Mouse (Mus musculus) intestine, embryonic 15.5 days (tissue): Measurements from ENCODE around the gene Setd5. TPM values are rescaled to one million over a fixed set of nuclear protein-coding genes. Genes with fewer than 3 reads are reported as not detected.
A peak's percentile ranks its signal among the peaks of the same experiment; 100 is the strongest.

Experiments used
- ATAC-seq: fragments of 200-750 bp; cut with Nextera tagmentation; 2 replicates; pipeline ENCODE4 v1.8.0; 2017; ENCODE audit warnings: moderate TSS enrichment, moderate library complexity
- H3K27ac ChIP-seq: fragments of 300-500 bp; sonication (generic); 2 replicates; pipeline ENCODE4 v1.5.1; 2015; ENCODE audit warnings: mild to moderate bottlenecking, inconsistent platforms
- H3K27me3 ChIP-seq: fragments of 300-500 bp; sonication (generic); replicated peaks from 2 replicates; pipeline ENCODE4 v1.6.1; 2015; ENCODE audit warnings: inconsistent platforms
- H3K36me3 ChIP-seq: fragments of 300-500 bp; sonication (generic); 2 replicates; pipeline ENCODE4 v1.6.1; 2015; ENCODE audit warnings: inconsistent platforms
- H3K4me1 ChIP-seq: fragments of 300-500 bp; sonication (generic); replicated peaks from 2 replicates; pipeline ENCODE4 v1.6.1; 2015; ENCODE audit warnings: inconsistent platforms
- H3K4me2 ChIP-seq: fragments of 300-500 bp; sonication (generic); replicated peaks from 2 replicates; pipeline ENCODE4 v1.6.1; 2015; ENCODE audit warnings: mild to moderate bottlenecking, inconsistent platforms
- H3K4me3 ChIP-seq: fragments of 300-500 bp; sonication (generic); replicated peaks from 2 replicates; pipeline ENCODE4 v1.5.1; 2015; ENCODE audit warnings: inconsistent platforms
- H3K9ac ChIP-seq: fragments of 300-500 bp; sonication (generic); 2 replicates; pipeline ENCODE4 v1.6.1; 2015; ENCODE audit warnings: inconsistent platforms
- H3K9me3 ChIP-seq: fragments of 300-500 bp; sonication (generic); 2 replicates; pipeline ENCODE4 v1.6.1; 2016; ENCODE audit warnings: inconsistent platforms
- WGBS: fragments of 180-500 bp; shearing (Covaris S2); methylation state at CpG from one replicate; pipeline ENCODE4 v1.1.7; 2015; 5-methylcytosine and 5-hydroxymethylcytosine counted together
- polyA plus RNA-seq: library from polyadenylated mRNA; unstranded; fragments of >200 nt; fragmentation: Nextera tagmentation; extraction: Ambion mirVana; gene quantifications from 2 replicates; pipeline ENCODE4 v1.2.1, GENCODE M21; 2015

The Setd5 gene
- polyA plus RNA-seq, 1 experiment from 2014 or later, result 70.0 TPM

DNA sequence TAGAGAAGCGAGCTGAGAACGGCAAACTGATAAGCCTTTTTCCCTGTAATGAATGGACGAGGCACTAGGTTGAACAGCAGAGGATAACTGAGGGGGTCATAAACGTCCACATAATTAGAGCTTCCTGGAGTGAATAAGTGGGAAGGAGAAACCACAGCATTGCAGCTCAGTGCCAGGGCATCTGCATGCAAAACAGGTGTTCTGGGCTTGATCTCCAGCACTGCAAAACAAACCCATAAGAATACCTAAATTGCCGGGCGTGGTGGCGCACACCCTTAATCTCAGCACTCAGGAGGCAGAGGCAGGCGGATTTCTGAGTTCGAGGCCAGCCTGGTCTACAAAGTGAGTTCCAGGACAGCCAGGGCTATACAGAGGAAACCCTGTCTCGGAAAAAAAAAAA, 13.8 kb upstream of the Setd5 start:
- no peak overlapping the region for H3K9ac ChIP-seq
- no peak overlapping the region for H3K27ac ChIP-seq
- peaks cover 44% of the 10 kb centered on the region for H3K36me3 ChIP-seq
- H3K4me3 ChIP-seq, result no peak overlapping the region
- H3K27me3 ChIP-seq, result no peaks in the 10 kb centered on the region
- no peak overlapping the region for H3K4me2 ChIP-seq
- 83% methylated on average over 10 of the region's 10 CpGs for WGBS
- no peaks in the 10 kb centered on the region for H3K4me1 ChIP-seq
- ATAC-seq, result peak; percentile 38; the same call in 1 of the 2 replicates
- H3K9me3 ChIP-seq, result no peaks in the 10 kb centered on the region

DNA sequence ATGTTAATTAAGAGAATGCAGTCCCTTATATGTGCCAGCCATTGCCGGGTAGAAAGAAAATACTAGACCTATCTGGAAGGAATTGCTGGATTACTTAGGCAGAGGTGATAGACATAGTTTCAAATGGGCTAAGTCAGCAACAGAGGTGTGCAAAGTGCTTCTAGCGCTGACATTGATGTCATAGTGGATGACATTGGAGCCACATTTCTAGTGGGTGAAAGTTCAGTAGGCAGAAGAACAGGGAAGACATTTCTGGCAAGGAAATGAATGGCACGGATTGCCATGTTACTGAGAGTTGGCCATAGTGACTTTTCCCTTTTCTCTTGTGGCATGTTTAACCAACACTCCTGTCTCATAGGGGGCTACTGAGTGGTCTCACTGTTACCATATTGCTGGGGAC, 12.0 kb upstream of the Setd5 start:
- H3K9ac ChIP-seq, result no peak overlapping the region
- no peaks in the 10 kb centered on the region for H3K9me3 ChIP-seq
- no peak overlapping the region for H3K27ac ChIP-seq
- ATAC-seq, result no peak
- no peak overlapping the region for H3K4me2 ChIP-seq
- WGBS, result 88% methylated on average over 3 of the region's 3 CpGs
- H3K36me3 ChIP-seq, result peaks cover 41% of the 10 kb centered on the region
- no peaks in the 10 kb centered on the region for H3K27me3 ChIP-seq
- no peak overlapping the region for H3K4me3 ChIP-seq
- no peaks in the 10 kb centered on the region for H3K4me1 ChIP-seq

DNA sequence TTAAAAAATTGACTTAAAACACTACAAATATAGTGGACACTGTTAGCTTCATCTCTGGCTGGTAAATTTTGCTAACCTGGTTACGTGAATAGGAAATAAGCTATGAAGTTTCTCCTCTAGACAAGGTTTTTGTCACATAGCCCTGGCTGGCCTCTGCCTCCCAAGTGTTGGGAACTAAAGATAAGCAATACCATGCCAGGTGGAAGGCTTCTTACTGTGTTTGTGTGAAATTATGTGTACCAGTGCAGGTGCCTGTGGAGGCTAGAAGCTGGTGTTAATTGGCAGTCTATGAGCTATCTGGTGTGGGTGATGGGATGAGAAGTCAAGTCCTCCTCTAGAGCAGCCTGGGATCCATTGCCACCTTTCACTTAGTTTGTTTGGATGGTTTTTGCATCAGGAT, 8.0 kb upstream of the Setd5 start:
- WGBS, result 90% methylated on average over 1 of the region's 1 CpGs
- ATAC-seq, result 0 out of 2 replicates have a peak, but pooled peaks have one; percentile 13
- Histone ChIP-seq H3K9ac (no peak overlapping the region), H3K27me3 (no peaks in the 10 kb centered on the region), H3K27ac (no peak overlapping the region), H3K4me2 (no peak overlapping the region), H3K4me1 (peaks cover 5% of the 10 kb centered on the region; the same call in 1 of the 2 replicates), H3K9me3 (no peaks in the 10 kb centered on the region), H3K36me3 (peaks cover 12% of the 10 kb centered on the region; the same call in 1 of the 2 replicates), H3K4me3 (no peak overlapping the region)

DNA sequence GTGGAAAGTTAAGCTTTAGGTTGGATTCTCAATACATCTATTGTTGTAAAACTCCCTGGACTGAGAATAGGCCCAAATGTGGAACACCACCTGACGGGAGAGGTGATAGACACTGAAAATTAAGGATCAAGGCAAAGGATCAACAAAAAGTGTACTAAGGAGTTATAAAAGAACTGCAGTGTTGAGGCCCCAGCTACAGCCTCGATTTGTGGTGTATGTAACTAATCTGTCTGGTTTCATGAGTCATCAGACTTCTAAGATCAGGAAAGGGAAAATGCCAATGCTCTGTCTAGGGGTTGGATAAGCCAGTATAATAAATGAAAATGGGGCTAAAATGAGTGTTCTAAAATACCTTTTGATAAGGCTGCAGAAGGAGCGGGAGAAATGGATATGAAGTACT, 1.9 kb upstream of the Setd5 start:
- Histone ChIP-seq H3K4me3 (peak overlapping the region; percentile 84), H3K4me2 (peak overlapping the region; percentile 68), H3K9me3 (no peaks in the 10 kb centered on the region), H3K9ac (peak overlapping the region; percentile 74), H3K27me3 (no peaks in the 10 kb centered on the region), H3K4me1 (peaks cover 7% of the 10 kb centered on the region; the same call in 1 of the 2 replicates), H3K36me3 (no peaks in the 10 kb centered on the region), H3K27ac (peak overlapping the region; percentile 100)
- ATAC-seq, result no peak
- WGBS, result 16% methylated on average over 3 of the region's 3 CpGs

DNA sequence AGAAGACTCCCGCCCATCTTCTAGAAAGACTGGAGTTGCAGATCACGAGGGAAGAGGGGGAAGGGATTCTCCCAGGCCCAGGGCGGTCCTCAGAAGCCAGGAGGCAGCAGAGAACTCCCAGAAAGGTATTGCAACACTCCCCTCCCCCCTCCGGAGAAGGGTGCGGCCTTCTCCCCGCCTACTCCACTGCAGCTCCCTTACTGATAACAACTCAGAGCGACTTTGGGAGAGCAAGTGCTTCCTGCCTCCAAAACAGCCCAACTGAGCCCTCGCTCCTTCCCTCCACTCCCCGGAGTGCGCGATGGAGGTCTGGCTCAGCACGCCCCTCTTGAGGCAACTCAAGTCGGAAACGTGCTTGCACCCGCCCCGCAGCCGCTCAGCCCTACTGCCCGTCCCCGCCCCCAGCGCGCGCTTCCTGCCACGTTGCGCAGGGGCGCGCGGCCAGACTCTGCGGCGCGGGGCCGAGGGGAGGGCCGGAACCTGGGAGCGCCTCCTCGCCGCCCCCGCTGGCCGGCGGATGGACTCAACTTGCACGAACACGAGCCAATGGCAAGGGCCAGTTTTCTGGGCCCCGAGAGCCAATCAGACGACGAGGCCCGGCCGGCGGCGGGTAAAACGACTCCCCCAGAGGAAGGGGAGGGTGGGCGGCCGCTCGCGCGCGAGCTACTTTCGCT, 1.0 kb upstream of the Setd5 start:
- Histone ChIP-seq H3K9ac (peak overlapping the region; percentile 74), H3K4me3 (peak overlapping the region; percentile 84), H3K4me1 (peaks cover 7% of the 10 kb centered on the region; the same call in 1 of the 2 replicates), H3K36me3 (no peaks in the 10 kb centered on the region), H3K27me3 (no peaks in the 10 kb centered on the region), H3K9me3 (no peaks in the 10 kb centered on the region), H3K27ac (peak overlapping the region; percentile 100), H3K4me2 (peak overlapping the region; percentile 68)
- WGBS, result under 1% methylated on average over 55 of the region's 55 CpGs
- peak; percentile 87 for ATAC-seq

DNA sequence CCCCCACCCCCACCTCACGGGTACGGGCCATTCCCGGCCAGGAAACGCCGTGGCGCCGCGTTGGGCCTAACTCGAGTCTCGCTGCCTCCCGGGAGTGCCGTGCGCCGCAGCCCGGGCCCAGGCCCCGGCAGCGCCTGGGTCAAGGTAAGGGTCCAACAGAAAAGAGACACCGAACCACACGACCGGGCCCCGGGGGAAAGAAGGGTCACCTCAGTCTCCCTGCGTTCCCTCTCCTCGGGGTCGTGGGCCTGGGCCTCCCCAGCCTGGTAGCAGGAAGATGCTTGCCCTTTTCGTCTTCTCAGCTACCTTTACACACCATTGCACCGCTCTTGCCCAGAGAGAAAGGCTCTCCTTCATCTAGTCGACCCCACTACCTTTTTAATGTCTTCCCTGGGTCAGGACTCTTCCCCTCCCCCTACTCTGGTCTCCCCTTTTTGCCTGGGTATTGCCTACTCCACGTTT, 435 bp downstream of the Setd5 start:
- WGBS, result under 1% methylated on average over 28 of the region's 28 CpGs
- no peaks in the 10 kb centered on the region for H3K36me3 ChIP-seq
- H3K9me3 ChIP-seq, result no peaks in the 10 kb centered on the region
- peak overlapping the region; percentile 84 for H3K4me3 ChIP-seq
- no peak for ATAC-seq
- H3K27ac ChIP-seq, result peak overlapping the region; percentile 100
- H3K9ac ChIP-seq, result peak overlapping the region; percentile 96
- peaks cover 14% of the 10 kb centered on the region for H3K4me1 ChIP-seq
- H3K27me3 ChIP-seq, result no peaks in the 10 kb centered on the region
- H3K4me2 ChIP-seq, result peak overlapping the region; percentile 68

DNA sequence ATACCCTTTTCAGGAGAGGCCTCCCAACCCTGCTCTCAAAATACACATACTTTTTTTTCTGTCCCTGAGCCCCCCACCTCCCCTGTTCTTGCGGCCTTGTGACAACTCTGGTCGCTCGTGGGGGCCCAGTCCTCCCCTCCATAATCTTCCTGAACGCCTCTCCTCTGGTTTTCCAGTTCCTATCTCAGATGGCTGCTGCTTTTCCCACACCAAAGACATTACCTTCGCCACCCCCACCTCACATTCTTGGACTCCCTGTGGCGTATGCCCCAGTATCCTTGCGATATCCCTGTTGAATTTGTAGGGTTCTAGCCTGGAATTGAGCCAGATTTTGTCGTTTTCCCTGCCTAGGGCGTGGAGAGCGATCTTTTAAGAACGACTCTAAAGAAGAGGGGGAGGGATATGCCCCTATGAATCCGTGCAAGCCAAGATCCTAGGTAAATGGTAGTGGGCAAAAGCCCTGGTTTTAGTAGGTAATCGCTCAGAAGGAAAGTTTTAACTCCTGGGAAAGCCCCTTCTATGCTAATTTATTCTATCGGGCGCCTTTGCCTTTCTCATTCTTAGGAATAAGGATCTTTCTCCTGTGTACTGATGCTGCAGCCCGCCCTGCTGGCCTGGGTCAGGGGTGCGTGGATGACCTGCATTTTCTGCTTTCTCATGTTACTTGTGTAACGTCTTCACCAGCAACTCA, 1.0 kb downstream of the Setd5 start:
- under 1% methylated on average over 18 of the region's 18 CpGs for WGBS
- Histone ChIP-seq H3K27me3 (no peaks in the 10 kb centered on the region), H3K4me3 (peak overlapping the region; percentile 84), H3K27ac (peak overlapping the region; percentile 100), H3K9ac (peak overlapping the region; percentile 96), H3K4me2 (peak overlapping the region; percentile 68), H3K4me1 (peaks cover 14% of the 10 kb centered on the region), H3K9me3 (no peaks in the 10 kb centered on the region), H3K36me3 (no peaks in the 10 kb centered on the region)
- no peak for ATAC-seq

DNA sequence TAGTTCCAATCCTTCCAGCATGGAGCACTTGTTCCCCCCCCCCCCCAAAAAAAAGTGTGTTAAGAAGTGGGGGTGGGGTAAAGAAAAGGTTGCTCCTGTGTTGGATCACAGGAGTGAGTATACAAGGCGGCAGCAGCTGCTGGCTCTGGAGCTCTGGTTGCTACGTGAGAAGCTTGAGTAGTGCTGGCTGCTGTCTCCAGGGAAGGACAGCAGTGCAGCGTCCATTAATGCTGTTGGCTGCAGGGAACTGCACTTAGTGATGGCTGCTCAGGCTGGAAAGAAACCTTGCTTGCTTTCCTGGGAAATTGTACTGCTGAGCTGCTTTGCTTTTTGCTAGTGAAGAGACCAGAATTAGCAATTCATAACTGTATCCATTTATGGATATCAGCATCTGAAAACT, 2.3 kb downstream of the Setd5 start:
- peak overlapping the region; percentile 68 for H3K4me2 ChIP-seq
- ATAC-seq, result no peak
- 0% methylated on average over 3 of the region's 3 CpGs for WGBS
- peak overlapping the region; percentile 33 for H3K9ac ChIP-seq
- peak overlapping the region; percentile 73; the same call in 1 of the 2 replicates for H3K27ac ChIP-seq
- no peaks in the 10 kb centered on the region for H3K9me3 ChIP-seq
- H3K4me1 ChIP-seq, result peaks cover 12% of the 10 kb centered on the region
- H3K36me3 ChIP-seq, result no peaks in the 10 kb centered on the region
- no peaks in the 10 kb centered on the region for H3K27me3 ChIP-seq
- peak overlapping the region; percentile 26 for H3K4me3 ChIP-seq

DNA sequence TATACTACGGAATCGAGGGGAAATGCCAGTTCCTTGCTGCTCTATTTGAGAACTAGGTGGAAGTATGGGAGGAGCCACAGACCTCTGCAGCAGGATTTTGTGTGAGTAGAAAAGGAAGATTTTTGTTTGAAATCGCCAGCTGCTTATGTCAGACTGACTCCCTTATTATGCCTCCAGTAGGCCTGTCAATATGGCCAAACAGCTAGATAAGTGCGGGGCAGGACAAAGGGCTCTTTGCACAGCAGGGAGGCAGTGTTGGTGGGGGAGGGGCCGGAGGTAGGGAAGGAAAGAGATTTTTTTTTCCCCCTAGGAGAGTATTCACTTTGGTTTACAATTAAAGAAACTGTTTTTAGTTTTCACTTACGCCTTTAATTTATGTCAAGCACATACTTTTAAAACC, 5.1 kb downstream of the Setd5 start:
- 22% methylated on average over 6 of the region's 6 CpGs for WGBS

DNA sequence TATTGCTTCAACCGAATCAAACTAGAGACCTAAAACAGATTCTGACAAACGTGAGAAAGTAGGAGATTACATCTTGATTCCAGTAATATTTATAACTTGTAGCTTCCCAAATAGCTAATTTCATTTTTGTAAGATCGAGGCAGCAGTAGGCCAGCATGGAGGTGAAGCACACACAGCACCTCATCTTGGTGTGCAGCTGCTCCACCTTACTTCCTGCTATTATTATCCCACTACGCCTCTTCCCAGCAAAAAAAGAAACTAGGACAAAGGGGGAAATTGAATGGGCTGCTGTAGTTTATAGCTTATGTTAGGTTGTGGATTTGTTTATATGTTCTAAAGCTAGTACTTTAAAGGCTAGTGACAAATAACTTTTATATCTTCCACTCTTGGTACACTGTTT, 7.4 kb downstream of the Setd5 start:
- Histone ChIP-seq H3K27me3 (no peaks in the 10 kb centered on the region), H3K27ac (no peak overlapping the region), H3K4me2 (no peak overlapping the region), H3K36me3 (no peaks in the 10 kb centered on the region), H3K9ac (no peak overlapping the region), H3K4me3 (no peak overlapping the region), H3K4me1 (peaks cover 12% of the 10 kb centered on the region), H3K9me3 (no peaks in the 10 kb centered on the region)
- WGBS, result 42% methylated on average over 4 of the region's 4 CpGs
- ATAC-seq, result no peak

More for the DNA sequence above, 5.1 kb downstream of the Setd5 start:
- H3K36me3 ChIP-seq, result no peaks in the 10 kb centered on the region
- H3K9ac ChIP-seq, result 0 out of 2 replicates have a peak overlapping the region, but pooled peaks have one; percentile 11
- no peaks in the 10 kb centered on the region for H3K27me3 ChIP-seq
- no peaks in the 10 kb centered on the region for H3K9me3 ChIP-seq
- H3K4me1 ChIP-seq, result peaks cover 12% of the 10 kb centered on the region
- H3K4me3 ChIP-seq, result no peak overlapping the region
- H3K27ac ChIP-seq, result 0 out of 2 replicates have a peak overlapping the region, but pooled peaks have one; percentile 23
- ATAC-seq, result no peak
- peak overlapping the region; percentile 43 for H3K4me2 ChIP-seq

DNA sequence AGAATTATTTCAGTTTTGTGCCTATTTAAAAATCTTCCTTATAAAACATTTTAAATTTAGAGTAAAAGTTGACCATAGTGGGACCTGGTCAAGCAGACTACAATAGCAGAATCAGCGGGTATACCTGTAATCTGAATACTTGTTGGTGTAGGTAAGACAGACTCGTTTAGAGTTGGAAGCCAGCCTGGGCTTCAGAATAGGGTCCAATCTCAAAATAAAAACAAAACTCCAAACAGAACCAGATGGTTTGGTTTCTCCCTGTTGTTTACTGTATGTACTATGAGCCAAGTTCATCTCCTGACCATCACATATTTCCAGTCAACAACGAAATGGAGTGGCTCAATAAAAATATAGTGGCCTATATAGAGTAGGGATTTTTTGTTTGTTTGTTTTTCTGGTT, 16.0 kb downstream of the Setd5 start:
- Histone ChIP-seq H3K9ac (no peak overlapping the region), H3K4me3 (no peak overlapping the region), H3K27me3 (no peaks in the 10 kb centered on the region), H3K36me3 (no peaks in the 10 kb centered on the region), H3K27ac (no peak overlapping the region), H3K9me3 (no peaks in the 10 kb centered on the region), H3K4me1 (0 out of 2 replicates have a peak, but pooled peaks cover 2% of the 10 kb centered on the region), H3K4me2 (no peak overlapping the region)
- WGBS, result 82% methylated on average over 3 of the region's 3 CpGs
- no peak for ATAC-seq

DNA sequence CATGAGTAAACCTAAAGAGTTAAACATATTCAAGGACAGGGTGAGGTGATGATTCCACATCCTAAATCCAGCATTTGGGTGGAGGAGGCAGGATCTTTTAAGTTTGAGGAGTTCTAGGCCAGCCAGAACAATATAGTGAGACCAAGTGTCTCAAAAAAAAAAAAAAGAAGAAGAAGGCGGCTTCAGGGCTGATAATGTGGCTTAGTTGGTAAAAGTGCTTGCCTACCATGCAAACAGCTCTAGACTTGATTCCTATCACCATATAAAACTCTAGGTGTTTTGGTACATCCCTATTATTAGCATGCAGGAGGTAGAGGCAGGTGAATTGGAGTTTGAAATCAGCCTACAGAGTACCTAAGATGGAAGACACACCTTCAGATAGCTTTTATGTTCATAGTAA, 18.4 kb downstream of the Setd5 start:
- Histone ChIP-seq H3K4me2 (no peak overlapping the region), H3K4me1 (peaks cover 6% of the 10 kb centered on the region), H3K9me3 (no peaks in the 10 kb centered on the region), H3K4me3 (no peak overlapping the region), H3K9ac (no peak overlapping the region), H3K27me3 (no peaks in the 10 kb centered on the region), H3K36me3 (no peaks in the 10 kb centered on the region), H3K27ac (no peak overlapping the region)
- ATAC-seq, result no peak
- WGBS, result 93% methylated on average over 1 of the region's 1 CpGs
